Mouse (Mus musculus) limb, embryonic 11.5 days (tissue): ENCODE results near the gene Ppt2. TPM values are rescaled to one million over a fixed set of nuclear protein-coding genes. Genes with fewer than 3 reads are reported as not detected.

Experiments used
- ATAC-seq: fragments of 200-750 bp; cut with Nextera tagmentation; 2 replicates; pipeline ENCODE4 v1.8.0; 2017; ENCODE audit warnings: low read depth; ENCODE audit not compliant: insufficient number of reproducible peaks, low FRiP score, low TSS enrichment
- DNase-seq: peaks from one replicate; pipeline ENCODE4 v3.0.0-alpha.2; 2015; ENCODE audit warnings: low spot score
- H3K27ac ChIP-seq: fragments of 300-500 bp; sonication (generic); replicated peaks from 2 replicates; pipeline ENCODE4 v1.5.1; 2014; ENCODE audit warnings: low read depth, mild to moderate bottlenecking, low read length
- H3K27me3 ChIP-seq: fragments of 300-500 bp; sonication (generic); 2 replicates; pipeline ENCODE4 v1.6.1; 2014; ENCODE audit warnings: mild to moderate bottlenecking, low read length, mixed read lengths; ENCODE audit not compliant: control insufficient read depth, insufficient read depth
- H3K36me3 ChIP-seq: fragments of 300-500 bp; sonication (generic); 2 replicates; pipeline ENCODE4 v1.6.1; 2014; ENCODE audit warnings: mild to moderate bottlenecking, low read length, moderate library complexity, mixed read lengths; ENCODE audit not compliant: control insufficient read depth, insufficient read depth
- H3K4me1 ChIP-seq: fragments of 300-500 bp; sonication (generic); 2 replicates; pipeline ENCODE4 v1.6.1; 2014; ENCODE audit warnings: low read length, mixed read lengths; ENCODE audit not compliant: control insufficient read depth, insufficient read depth
- H3K4me2 ChIP-seq: fragments of 300-500 bp; sonication (generic); 2 replicates; pipeline ENCODE4 v1.6.1; 2014; ENCODE audit warnings: low read depth, mild to moderate bottlenecking, moderate library complexity; ENCODE audit not compliant: severe bottlenecking
- H3K4me3 ChIP-seq: fragments of 300-500 bp; sonication (generic); 2 replicates; pipeline ENCODE4 v1.5.1; 2014; ENCODE audit warnings: low read depth, low read length
- H3K9ac ChIP-seq: fragments of 300-500 bp; sonication (generic); 2 replicates; pipeline ENCODE4 v1.6.1; 2014; ENCODE audit warnings: mild to moderate bottlenecking, low read length
- H3K9me3 ChIP-seq: fragments of 300-500 bp; sonication (generic); 2 replicates; pipeline ENCODE4 v1.6.1; 2016; ENCODE audit warnings: low read length; ENCODE audit not compliant: control insufficient read depth
- WGBS: fragments of 180-500 bp; shearing (Covaris S2); extraction: QIAGEN DNeasy Blood & Tissue Kit; methylation state at CpG from one replicate; pipeline ENCODE4 v1.1.7; 2014; 5-methylcytosine and 5-hydroxymethylcytosine counted together
- polyA plus RNA-seq: library from polyadenylated mRNA; unstranded; fragments of >200 nt; fragmentation: Nextera tagmentation; extraction: Ambion mirVana; gene quantifications from 2 replicates; pipeline ENCODE4 v1.2.1, GENCODE M21; 2014

The Ppt2 gene
- 24.8 and 26.1 TPM in 2 replicates for polyA plus RNA-seq

- ATAC-seq, result no peak
- Histone ChIP-seq H3K4me3 (peak within 1 kb of the TSS; percentile 82), H3K4me1 (peaks cover 28% of the 10 kb centered on the region), H3K9me3 (no peaks in the 10 kb centered on the region), H3K4me2 (peak within 1 kb of the TSS; percentile 94), H3K27ac (peak within 1 kb of the TSS; percentile 81), H3K27me3 (peaks cover 31% of the 10 kb centered on the region), H3K36me3 (no peaks in the 10 kb centered on the region), H3K9ac (peak within 1 kb of the TSS; percentile 71)
- no peak for DNase-seq
- whole genome bisulfite sequencing, result 6% methylated on average over 29 of the region's 29 CpGs
Measured at GRCm38 (mm10) chr17:34627943-34628643, at the start of gene Ppt2. Gene Ppt2, minus strand, starts transcription at chr17:34628510.

DNA sequence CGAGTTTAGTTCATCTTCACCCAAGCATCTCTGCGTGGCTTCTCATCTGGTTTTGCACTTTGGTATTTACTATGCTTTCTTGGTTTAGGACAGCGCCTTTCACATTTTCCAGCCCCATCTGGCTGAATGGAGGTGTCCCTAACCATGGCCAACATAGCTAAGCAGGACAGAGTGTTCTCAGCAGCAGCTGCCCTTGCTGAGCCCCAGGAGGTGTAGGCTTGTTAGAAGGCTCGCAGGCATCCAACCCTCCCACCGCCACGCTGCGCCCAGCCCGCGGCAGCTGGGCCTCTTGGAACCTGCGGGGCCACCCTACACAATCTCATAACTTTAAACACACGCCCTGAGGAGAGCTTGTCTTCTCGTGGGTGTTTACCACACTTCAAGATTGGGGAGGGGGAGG lies 48.4 kb upstream of the Ppt2 start:
- no peak overlapping the region for H3K9ac ChIP-seq
- WGBS, result 77% methylated on average over 12 of the region's 12 CpGs
- no peaks in the 10 kb centered on the region for H3K9me3 ChIP-seq
- no peaks in the 10 kb centered on the region for H3K36me3 ChIP-seq
- DNase-seq (no peak), ATAC-seq (no peak)
- peaks cover 5% of the 10 kb centered on the region for H3K4me1 ChIP-seq
- peaks cover 32% of the 10 kb centered on the region for H3K27me3 ChIP-seq
- H3K4me2 ChIP-seq, result no peak overlapping the region
- H3K4me3 ChIP-seq, result no peak overlapping the region
- no peak overlapping the region for H3K27ac ChIP-seq

- 74% methylated on average over 6 of the region's 6 CpGs for WGBS
- H3K36me3 ChIP-seq, result no peaks in the 10 kb centered on the region
- no peak overlapping the region for H3K4me2 ChIP-seq
- H3K4me3 ChIP-seq, result no peak overlapping the region
- H3K4me1 ChIP-seq, result peaks cover 11% of the 10 kb centered on the region
- no peak overlapping the region for H3K27ac ChIP-seq
- ATAC-seq (no peak), DNase-seq (no peak)
- peaks cover 38% of the 10 kb centered on the region for H3K27me3 ChIP-seq
- no peaks in the 10 kb centered on the region for H3K9me3 ChIP-seq
- no peak overlapping the region for H3K9ac ChIP-seq
Measured at GRCm38 (mm10) chr17:34676093-34676460, 47.8 kb upstream of the Ppt2 start.

DNA sequence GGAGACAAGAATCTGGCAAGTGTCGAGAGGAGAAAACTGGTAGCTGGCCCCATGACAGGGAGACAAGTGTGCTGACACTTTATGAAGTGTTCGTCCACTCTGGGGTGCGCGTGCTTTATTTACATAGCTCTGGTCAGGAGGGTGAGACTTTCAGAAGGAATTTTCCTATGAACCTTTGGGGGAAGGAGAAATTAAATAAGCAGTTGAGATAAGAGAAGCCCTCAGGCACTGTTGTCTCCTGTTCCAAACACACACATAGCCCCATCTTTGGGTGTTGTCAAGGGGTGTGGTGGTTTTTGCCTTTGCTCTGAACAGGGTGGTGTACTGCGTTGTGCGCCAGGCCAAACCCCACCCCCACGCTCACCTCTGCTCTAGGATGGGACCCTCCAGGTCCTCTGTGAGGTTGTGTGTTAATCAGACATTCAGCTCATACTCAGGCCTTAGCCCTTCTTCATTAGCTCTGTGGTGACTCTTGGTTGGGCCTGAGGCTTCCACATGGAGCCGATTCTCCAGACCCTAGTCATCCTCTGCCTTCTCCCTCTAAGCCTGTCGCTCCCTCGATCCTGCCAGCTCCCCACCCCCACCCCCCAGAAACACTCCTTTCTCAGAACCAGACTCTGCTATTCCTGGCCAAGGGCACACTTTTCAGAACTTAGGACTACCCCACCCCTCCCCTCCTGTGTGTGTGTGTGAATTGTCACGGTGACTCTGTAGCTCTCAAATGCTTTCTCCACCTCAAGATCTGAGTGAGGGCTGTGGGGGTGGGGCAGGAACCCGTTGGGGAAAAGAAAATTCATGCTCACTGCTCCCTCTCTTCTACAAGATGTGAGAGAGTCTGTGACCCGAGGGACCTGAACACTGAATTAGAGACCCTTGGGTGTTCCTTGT lies 47.1 kb upstream of the Ppt2 start:
- DNase-seq (no peak), ATAC-seq (no peak)
- H3K4me3 ChIP-seq, result no peak overlapping the region
- no peaks in the 10 kb centered on the region for H3K36me3 ChIP-seq
- H3K27ac ChIP-seq, result no peak overlapping the region
- no peaks in the 10 kb centered on the region for H3K9me3 ChIP-seq
- no peak overlapping the region for H3K9ac ChIP-seq
- peaks cover 45% of the 10 kb centered on the region for H3K27me3 ChIP-seq
- peaks cover 11% of the 10 kb centered on the region for H3K4me1 ChIP-seq
- no peak overlapping the region for H3K4me2 ChIP-seq
- 75% methylated on average over 13 of the region's 13 CpGs for WGBS

DNA sequence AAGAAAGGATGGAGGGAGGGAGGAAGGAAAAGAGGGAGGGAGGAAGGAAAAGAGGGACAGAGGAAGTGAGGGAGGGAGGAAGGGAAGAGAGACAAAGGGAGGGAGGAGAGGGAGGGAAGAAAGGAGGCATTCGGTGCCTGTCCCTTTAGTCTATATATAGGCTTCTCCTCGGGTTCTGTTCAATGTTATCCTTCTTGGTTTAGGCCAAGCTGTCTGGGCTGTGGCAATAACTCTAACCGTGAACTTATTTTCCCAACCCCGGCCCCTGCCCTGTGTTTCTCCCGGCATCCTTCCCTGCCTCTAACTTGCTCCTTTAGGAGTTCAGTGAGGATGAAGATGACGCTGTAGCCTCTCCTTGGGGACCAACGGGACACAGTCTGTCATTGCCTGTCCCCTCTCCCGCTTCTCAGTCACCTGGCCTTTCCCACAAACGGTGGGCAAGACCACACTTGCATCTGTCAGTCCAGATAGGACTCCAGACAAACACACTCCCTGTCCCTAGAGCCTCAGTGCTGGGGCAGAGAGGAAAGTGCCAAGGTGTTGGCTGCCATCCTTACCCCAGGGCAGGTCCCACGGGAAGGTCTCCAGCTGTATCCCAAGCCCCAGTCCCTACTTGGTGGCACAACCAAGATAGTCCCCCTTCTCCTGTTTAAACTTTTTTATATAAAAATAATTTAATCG lies 46.4 kb upstream of the Ppt2 start:
- DNase-seq (no peak), ATAC-seq (no peak)
- Histone ChIP-seq H3K27me3 (peaks cover 50% of the 10 kb centered on the region), H3K36me3 (no peaks in the 10 kb centered on the region), H3K27ac (no peak overlapping the region), H3K4me2 (no peak overlapping the region), H3K9me3 (no peaks in the 10 kb centered on the region), H3K9ac (no peak overlapping the region), H3K4me1 (peaks cover 11% of the 10 kb centered on the region), H3K4me3 (no peak overlapping the region)
- WGBS, result 73% methylated on average over 11 of the region's 11 CpGs

DNA sequence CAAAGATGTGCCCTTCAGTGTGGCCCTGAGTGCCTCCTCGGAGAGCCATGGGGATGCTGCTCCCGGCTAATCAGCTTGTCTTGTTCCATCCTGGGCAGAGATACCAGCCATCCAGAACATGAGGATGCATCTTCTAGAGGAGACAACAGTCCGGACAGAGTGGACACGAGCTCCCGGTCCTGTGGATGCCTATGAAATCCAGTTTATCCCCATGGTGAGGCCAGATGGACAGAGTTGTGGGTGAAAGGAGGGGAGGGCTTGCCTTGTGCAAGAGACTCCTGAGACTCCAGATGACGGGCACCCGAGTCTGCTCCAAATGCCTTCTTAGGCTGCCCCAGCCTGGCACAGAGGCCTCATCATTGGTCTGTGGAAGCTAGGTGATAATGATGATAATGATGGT lies 44.8 kb upstream of the Ppt2 start:
- ATAC-seq (no peak), DNase-seq (no peak)
- no peaks in the 10 kb centered on the region for H3K36me3 ChIP-seq
- H3K9me3 ChIP-seq, result no peaks in the 10 kb centered on the region
- no peak overlapping the region for H3K4me2 ChIP-seq
- no peak overlapping the region for H3K9ac ChIP-seq
- 91% methylated on average over 7 of the region's 7 CpGs for WGBS
- H3K4me3 ChIP-seq, result no peak overlapping the region
- peaks cover 51% of the 10 kb centered on the region for H3K27me3 ChIP-seq
- peaks cover 11% of the 10 kb centered on the region for H3K4me1 ChIP-seq
- H3K27ac ChIP-seq, result no peak overlapping the region

DNA sequence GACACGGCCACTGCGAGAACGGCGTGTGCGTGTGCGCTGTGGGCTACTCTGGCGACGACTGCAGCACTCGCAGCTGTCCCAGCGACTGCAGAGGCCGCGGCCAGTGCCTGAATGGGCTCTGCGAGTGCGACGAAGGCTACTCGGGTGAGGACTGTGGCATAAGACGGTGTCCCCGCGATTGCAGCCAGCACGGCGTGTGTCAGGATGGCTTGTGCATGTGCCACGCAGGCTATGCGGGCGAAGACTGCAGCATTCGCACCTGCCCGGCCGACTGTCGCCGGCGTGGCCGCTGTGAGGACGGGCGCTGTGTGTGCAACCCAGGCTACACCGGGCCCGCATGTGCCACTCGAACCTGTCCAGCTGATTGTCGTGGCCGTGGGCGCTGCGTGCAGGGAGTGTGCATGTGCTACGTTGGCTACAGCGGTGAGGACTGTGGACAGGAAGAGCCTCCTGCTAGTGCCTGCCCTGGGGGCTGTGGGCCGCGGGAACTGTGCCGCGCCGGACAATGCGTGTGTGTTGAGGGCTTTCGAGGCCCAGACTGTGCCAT lies 44.0 kb upstream of the Ppt2 start:
- H3K27ac ChIP-seq, result no peak overlapping the region
- peaks cover 11% of the 10 kb centered on the region for H3K4me1 ChIP-seq
- H3K9ac ChIP-seq, result no peak overlapping the region
- H3K4me2 ChIP-seq, result peak overlapping the region; percentile 53
- 26% methylated on average over 48 of the region's 49 CpGs for WGBS
- H3K4me3 ChIP-seq, result peak overlapping the region; percentile 29; the same call in 1 of the 2 replicates
- DNase-seq (no peak), ATAC-seq (no peak)
- peaks cover 51% of the 10 kb centered on the region for H3K27me3 ChIP-seq
- no peaks in the 10 kb centered on the region for H3K36me3 ChIP-seq
- H3K9me3 ChIP-seq, result no peaks in the 10 kb centered on the region
